Mouse (Mus musculus): Measurements from ENCODE around the gene Disp1. TPM values are rescaled to one million over a fixed set of nuclear protein-coding genes. Genes with fewer than 3 reads are reported as not detected.

Gene Disp1
- total RNA-seq, 2 experiments from 2014 or later, result 14.9 to 17.0 TPM

GRCm38 (mm10) chr1:183123725-183124124 lies 97.6 kb downstream of the Disp1 start:
- no peak for DNase-seq

GRCm38 (mm10) chr1:183120341-183120923 lies 100.9 kb downstream of the Disp1 start:
- no peak for DNase-seq

GRCm38 (mm10) chr1:183117827-183118825 lies 103.2 kb downstream of the Disp1 start:
- DNase-seq, result no peak

GRCm38 (mm10) chr1:183116946-183117826 lies 104.1 kb downstream of the Disp1 start:
- DNase-seq, result no peak

GRCm38 (mm10) chr1:183116441-183116840 lies 104.9 kb downstream of the Disp1 start:
- no peak for DNase-seq

GRCm38 (mm10) chr1:183115076-183115475 lies 106.2 kb downstream of the Disp1 start:
- DNase-seq, result no peak

- DNase-seq, result no peak
Measured at GRCm38 (mm10) chr1:183114554-183114953, 106.8 kb downstream of the Disp1 start.

- DNase-seq, result peak; percentile 29 to 46
Measured at GRCm38 (mm10) chr1:183113546-183113945, 107.8 kb downstream of the Disp1 start.

- no peak for DNase-seq
Measured at GRCm38 (mm10) chr1:183107476-183107875, 113.8 kb downstream of the Disp1 start.

GRCm38 (mm10) chr1:183104696-183105095 lies 116.6 kb downstream of the Disp1 start:
- no peak for DNase-seq

GRCm38 (mm10) chr1:183102775-183103174 lies 118.5 kb downstream of the Disp1 start:
- no peak for DNase-seq

- DNase-seq, result no peak
Measured at GRCm38 (mm10) chr1:183102153-183102552, 119.2 kb downstream of the Disp1 start.

GRCm38 (mm10) chr1:183101371-183101770 lies 120.0 kb downstream of the Disp1 start:
- no peak for DNase-seq

GRCm38 (mm10) chr1:183100245-183100644 lies 121.1 kb downstream of the Disp1 start:
- DNase-seq, result no peak

GRCm38 (mm10) chr1:183099686-183100085 lies 121.6 kb downstream of the Disp1 start:
- no peak for DNase-seq

GRCm38 (mm10) chr1:183097606-183098005 lies 123.7 kb downstream of the Disp1 start:
- DNase-seq, result no peak

- DNase-seq, result no peak
Measured at GRCm38 (mm10) chr1:183095454-183096088, 125.8 kb downstream of the Disp1 start.

GRCm38 (mm10) chr1:183092296-183092695 lies 129.0 kb downstream of the Disp1 start:
- no peak for DNase-seq

GRCm38 (mm10) chr1:183091203-183091602 lies 130.1 kb downstream of the Disp1 start:
- no peak for DNase-seq

- no peak for DNase-seq
Measured at GRCm38 (mm10) chr1:183088661-183089060, 132.7 kb downstream of the Disp1 start.

GRCm38 (mm10) chr1:183086843-183087242 lies 134.5 kb downstream of the Disp1 start:
- DNase-seq, result no peak

Measured in adrenal gland, postnatal 36 days (tissue).